Mouse (Mus musculus) stomach, postnatal 0 days (tissue): Measurements from ENCODE around the gene Myo5c.

Experiments
- CTCF ChIP-seq: IDR thresholded peaks from 2 replicates; pipeline ENCODE4 v1.5.1; 2016; ENCODE audit warnings: antibody characterized with exemption, low read depth, mild to moderate bottlenecking, moderate library complexity
- EP300 ChIP-seq: optimal IDR thresholded peaks from 2 replicates; pipeline ENCODE3; 2016; ENCODE audit warnings: antibody characterized with exemption

DNA sequence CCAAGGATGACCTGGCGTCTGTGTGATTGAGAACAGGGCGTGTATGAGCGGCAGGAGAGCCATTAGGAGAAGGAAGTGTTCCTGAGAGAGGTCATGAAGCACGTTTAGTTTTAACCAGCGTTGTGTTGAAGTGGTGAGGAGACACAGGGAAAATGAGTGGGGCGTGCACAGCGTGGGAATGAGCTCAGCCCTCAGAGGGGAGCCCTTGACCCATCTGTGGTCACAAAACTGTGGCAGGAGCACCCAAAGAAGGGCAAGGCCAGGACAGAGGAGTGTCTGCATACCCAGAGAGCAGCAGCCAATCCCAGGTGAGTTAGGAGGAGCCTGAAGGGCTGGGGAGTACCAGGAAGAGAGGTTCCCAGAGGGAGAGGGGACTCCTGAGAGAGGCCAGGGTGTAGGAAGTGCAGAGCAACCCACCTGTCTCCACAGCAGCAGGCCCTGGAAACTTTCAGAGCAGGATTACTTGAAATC, 2.5 kb downstream of the Myo5c start:
- TF ChIP-seq CTCF (no peak), EP300 (no peak)
